Mouse (Mus musculus) lung, postnatal 36 days (tissue): Measurements from ENCODE around the gene Foxn1.

Experiments
- DNase-seq: peaks from one replicate; pipeline ENCODE4 v3.0.0; 2022; ENCODE audit warnings: mixed read lengths

The Foxn1 gene

GRCm38 (mm10) chr11:78355471-78356238 lies 30.7 kb downstream of the Foxn1 start:
- DNase-seq: peak; percentile 80

DNA sequence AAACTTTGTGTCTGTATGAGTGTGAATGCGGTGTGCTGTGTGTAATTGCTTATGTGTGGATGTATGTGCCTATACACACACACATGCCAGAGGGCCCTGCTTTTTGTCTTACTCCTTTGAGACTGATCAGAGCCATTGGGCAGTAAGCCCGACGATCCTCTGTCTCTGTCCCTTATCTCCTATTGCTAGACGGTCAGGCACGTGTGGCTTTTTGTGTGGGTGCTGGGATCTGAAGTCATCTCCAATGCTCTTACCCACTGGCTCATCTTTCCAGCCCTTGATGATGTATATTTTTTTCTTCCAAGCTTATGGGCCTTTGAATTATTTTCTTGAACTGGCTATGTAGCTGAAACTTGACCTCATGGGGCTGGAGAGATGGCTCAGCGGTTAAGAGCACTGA lies 31.5 kb downstream of the Foxn1 start:
- no peak for DNase-seq

GRCm38 (mm10) chr11:78353081-78353480 lies 33.3 kb downstream of the Foxn1 start:
- DNase-seq: peak; percentile 47

GRCm38 (mm10) chr11:78349441-78350358 lies 36.7 kb downstream of the Foxn1 start:
- peak; percentile 40 for DNase-seq

- DNase-seq: no peak
These were observed 37.9 kb downstream of the Foxn1 start for GRCm38 (mm10) chr11:78348474-78348873.

DNA sequence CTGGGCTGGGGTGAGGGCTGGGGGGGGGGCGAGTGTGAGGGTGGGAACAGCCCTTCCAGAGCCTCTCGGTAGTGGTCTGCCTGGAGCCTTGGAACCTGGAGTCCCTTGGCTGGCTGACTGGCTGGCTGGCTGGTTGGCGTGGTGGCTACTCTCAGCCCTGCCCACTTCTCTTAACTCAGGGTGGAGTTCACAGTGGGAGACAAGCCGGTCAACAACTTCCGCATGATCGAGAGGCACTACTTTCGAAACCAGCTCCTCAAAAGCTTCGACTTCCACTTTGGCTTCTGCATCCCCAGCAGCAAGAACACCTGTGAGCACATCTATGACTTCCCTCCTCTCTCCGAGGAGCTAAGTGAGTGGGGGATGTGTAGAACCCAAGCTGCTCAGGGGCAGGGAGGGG lies 38.5 kb downstream of the Foxn1 start:
- DNase-seq: peak; percentile 87

GRCm38 (mm10) chr11:78347070-78347754 lies 39.1 kb downstream of the Foxn1 start:
- peak; percentile 88 for DNase-seq

DNA sequence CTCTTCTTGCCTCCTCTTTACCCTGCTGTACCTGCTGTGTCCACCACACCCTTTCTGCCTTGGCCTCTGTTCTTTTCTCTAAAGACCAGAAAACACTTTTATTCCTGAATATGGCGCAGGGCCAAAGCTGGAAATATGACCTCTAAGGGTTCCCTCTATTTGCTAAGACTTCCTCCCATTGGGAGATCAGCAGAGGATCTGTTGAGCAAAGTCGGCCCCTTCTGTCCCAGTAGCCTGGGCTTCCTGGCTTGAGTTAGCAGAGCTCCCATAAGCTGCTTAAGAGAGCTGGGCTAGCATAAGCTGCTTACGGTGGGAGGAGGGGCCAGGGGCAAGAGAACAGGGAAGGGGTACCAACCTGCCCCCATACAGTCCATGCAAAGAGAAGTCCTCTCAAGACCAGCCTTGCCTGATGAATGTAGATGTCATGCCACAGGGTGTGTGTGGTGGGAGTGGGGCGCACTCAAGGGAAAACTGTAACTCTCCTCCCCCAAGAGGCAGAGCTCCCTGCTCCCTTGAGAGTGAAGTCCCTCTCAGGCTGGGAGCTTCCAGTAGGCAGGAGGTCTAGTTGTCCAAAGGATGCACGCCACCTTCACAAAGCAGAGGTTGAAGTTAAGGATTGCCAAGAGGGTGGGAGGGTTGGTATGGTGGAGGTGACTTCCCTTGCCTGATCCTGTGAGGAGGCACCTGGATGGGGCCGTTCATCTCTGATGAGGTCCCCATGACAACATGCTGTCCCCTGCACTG lies 39.9 kb downstream of the Foxn1 start:
- DNase-seq: no peak

DNA sequence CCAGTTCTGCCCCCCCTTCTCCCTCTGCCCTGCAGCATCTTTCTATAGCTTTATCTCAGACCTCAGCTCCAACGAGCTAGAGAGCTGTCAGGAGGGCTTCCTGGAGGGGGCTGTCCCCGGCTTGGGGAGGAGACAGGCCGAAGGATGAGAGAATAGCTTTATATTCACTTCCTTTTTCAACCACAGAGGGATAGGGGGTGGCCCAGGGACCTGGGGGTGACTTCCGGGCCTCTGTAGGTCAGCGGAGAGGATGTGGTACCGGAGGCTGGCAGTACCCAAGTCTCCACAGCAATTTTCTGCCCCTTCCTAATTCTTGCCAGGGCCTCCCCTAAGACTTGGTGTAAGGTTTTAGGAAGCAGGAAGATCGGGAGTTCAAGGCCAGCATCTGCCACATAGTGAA lies 40.6 kb downstream of the Foxn1 start:
- DNase-seq: peak; percentile 62

- DNase-seq: peak; percentile 73
These were observed 41.3 kb downstream of the Foxn1 start for GRCm38 (mm10) chr11:78344890-78345715.

- DNase-seq: no peak
These were observed 41.9 kb downstream of the Foxn1 start for GRCm38 (mm10) chr11:78344328-78344889.

DNA sequence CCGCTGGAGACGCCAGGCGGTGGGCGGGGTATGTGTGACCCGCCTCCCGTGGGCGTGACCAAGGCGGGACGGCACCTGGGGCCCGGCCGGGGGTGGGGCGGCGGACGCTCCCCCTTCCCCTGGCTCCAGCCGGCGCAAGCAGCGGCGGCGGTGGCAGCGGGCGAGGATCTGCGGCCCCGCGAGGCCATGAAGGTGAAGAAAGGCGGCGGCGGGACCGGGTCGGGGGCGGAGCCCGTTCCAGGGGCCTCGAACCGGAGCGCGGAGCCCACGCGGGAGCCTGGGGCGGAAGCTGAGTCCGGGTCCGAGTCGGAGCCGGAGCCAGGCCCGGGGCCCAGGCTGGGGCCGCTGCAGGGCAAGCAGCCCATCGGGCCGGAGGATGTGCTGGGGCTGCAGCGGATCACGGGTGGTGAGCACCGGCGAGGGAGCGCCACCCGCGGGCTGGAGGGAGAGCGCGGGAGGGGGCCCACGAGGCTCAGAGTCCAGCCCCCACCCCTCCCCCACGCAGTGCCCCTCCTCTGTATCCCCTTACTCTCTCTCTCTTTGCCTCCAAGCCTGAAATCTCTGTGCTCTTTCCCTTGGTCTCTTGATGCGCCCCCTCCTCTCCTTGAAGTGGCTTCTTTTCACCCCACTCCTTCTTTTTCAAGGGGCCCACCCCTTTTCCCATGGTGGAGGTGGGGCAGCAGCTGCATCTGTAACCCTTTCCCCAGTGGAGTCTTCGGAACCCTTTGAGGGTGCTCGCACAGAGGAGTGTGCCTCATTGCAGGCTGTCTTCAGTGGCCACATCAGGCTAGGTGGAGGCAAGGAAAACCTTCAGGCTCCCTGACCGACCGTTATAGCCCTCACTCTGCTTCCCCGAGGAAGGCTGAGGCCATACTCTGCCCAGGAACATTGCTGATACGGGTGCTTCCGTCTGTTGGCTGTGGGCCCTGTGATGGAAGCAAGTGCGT lies 42.7 kb downstream of the Foxn1 start, which contains the start of gene Unc119:
Gene Unc119 (plus strand): TSS at position 102 of the 947 bp plus-strand sequence.
- DNase-seq: peak; percentile 80

GRCm38 (mm10) chr11:78341702-78342101 lies 44.7 kb downstream of the Foxn1 start:
- no peak for DNase-seq

DNA sequence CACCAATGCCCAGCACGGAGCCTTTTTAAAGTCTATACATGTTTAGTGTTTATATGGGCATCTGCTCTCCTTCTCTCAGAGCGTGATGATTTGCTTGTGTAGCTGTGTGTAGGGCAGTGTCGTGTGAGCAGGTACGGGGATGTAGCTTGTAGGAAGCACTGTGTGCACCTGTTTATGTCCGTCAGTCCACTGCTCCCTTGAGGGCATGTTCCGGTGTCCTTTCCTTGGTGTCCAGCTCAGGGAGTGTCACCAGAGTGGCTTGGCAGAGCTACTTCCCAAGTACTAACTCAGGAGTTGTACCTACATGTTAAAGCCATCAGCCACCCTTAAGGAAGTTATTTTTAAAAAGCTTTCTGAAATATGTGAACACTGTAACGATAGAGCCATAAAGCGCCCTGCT lies 49.3 kb downstream of the Foxn1 start:
- DNase-seq: no peak

GRCm38 (mm10) chr11:78333992-78334391 lies 52.4 kb downstream of the Foxn1 start:
- DNase-seq: no peak

- DNase-seq: no peak
These were observed 53.7 kb downstream of the Foxn1 start for GRCm38 (mm10) chr11:78332676-78333075.

- DNase-seq: no peak
These were observed 57.8 kb downstream of the Foxn1 start for GRCm38 (mm10) chr11:78328512-78329056.

DNA sequence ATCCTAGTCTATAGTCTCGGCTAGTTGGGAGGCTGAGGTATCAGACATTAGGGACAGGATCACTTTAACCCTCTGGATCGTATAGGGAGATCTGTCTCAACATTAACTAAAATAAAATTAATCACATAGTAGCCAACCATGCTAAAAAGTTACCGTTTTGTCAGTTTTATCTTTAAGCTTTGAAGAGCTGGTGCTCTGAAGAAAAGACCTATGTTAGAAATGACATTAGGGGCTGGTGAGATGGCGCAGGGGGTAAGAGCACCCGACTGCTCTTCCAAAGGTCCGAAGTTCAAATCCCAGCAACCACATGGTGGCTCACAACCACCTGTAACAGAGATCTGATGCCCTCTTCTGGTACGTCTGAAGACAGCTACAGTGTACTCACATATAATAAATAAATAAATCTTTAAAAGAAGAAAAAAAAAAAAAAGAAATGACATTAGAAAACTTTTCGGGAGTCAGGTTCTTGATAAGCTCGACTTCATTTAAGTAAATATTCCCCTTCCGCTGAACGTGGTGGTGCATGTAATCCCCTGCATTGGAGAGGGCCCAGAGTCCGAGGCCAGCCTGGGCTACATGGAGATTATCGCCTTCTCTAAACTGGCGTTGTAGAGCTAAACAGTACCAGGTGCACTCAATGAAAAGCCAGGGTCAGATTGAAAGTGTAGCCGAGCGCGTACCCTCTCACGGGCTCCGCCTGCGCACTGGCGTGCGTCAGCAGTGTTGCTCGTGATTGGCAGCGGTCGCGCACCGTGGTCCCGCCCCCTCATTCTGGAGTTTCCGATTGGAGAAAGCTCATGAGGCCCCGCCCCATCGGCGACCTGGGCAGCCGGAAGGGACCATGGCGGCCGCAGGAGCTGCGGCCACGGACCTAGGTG lies 58.5 kb downstream of the Foxn1 start, which contains the start of gene Pigs:
Gene Pigs (plus strand): TSS at position 782 of the 878 bp plus-strand sequence.
- DNase-seq: peak; percentile 99
